Mouse (Mus musculus) lung, adult 2 months (tissue): Measurements from ENCODE around the gene Ccdc9.
A peak's percentile ranks its signal among the peaks of the same experiment; 100 is the strongest.

Experiments
- CTCF ChIP-seq: fragments of 200-500 bp; IDR thresholded peaks from 2 replicates; pipeline ENCODE4 v1.5.1; 2011; ENCODE audit warnings: mild to moderate bottlenecking, low read length, control low read depth; ENCODE audit not compliant: insufficient read depth
- POLR2A ChIP-seq: fragments of 200-500 bp; IDR thresholded peaks from 2 replicates; pipeline ENCODE4 v1.6.1; 2011; ENCODE audit warnings: low read depth, mild to moderate bottlenecking, control low read depth, low read length, borderline replicate concordance; ENCODE audit errors: extremely low read depth

- TF ChIP-seq CTCF (no peak), POLR2A (peak; percentile 48; the same call in 1 of the 2 replicates)
These were observed 22.9 kb upstream of the Ccdc9 start for GRCm38 (mm10) chr7:16309318-16310019.
